Mouse (Mus musculus): ENCODE data around the gene Kcnh4.
A peak's percentile ranks its signal among the peaks of the same experiment; 100 is the strongest.

The Kcnh4 gene

GRCm38 (mm10) chr11:100710977-100711376 lies 48.8 kb downstream of the Kcnh4 start:
- no peak for DNase-seq (ENCODE audit: inconsistent ontology term)

- no peak for DNase-seq (ENCODE audit: inconsistent ontology term)
These were observed 49.2 kb downstream of the Kcnh4 start for GRCm38 (mm10) chr11:100710528-100710927.

- DNase-seq (ENCODE audit: inconsistent ontology term), result no peak
These were observed 50.4 kb downstream of the Kcnh4 start for GRCm38 (mm10) chr11:100709201-100709810.

- DNase-seq (ENCODE audit: inconsistent ontology term), result no peak
These were observed 54.5 kb downstream of the Kcnh4 start for GRCm38 (mm10) chr11:100705095-100705747.

GRCm38 (mm10) chr11:100703851-100704531 lies 55.8 kb downstream of the Kcnh4 start, which contains the start of gene Dhx58:
Gene Dhx58 (minus strand): TSS chr11:100704271.
- DNase-seq (ENCODE audit: inconsistent ontology term), result peak; percentile 47

GRCm38 (mm10) chr11:100703366-100703765 lies 56.4 kb downstream of the Kcnh4 start:
- DNase-seq (ENCODE audit: inconsistent ontology term), result no peak

- DNase-seq (ENCODE audit: inconsistent ontology term), result no peak
These were observed 56.8 kb downstream of the Kcnh4 start for GRCm38 (mm10) chr11:100702906-100703305.

- DNase-seq (ENCODE audit: inconsistent ontology term), result peak; percentile 90
These were observed 57.5 kb downstream of the Kcnh4 start for GRCm38 (mm10) chr11:100702081-100702851.

- peak; percentile 33 for DNase-seq (ENCODE audit: inconsistent ontology term)
These were observed 58.4 kb downstream of the Kcnh4 start for GRCm38 (mm10) chr11:100701301-100701700.

- no peak for DNase-seq (ENCODE audit: inconsistent ontology term)
These were observed 59.0 kb downstream of the Kcnh4 start for GRCm38 (mm10) chr11:100700710-100701109.

- no peak for DNase-seq (ENCODE audit: inconsistent ontology term)
These were observed 61.8 kb downstream of the Kcnh4 start for GRCm38 (mm10) chr11:100697921-100698320.

- DNase-seq (ENCODE audit: inconsistent ontology term), result peak; percentile 51
These were observed 64.8 kb downstream of the Kcnh4 start for GRCm38 (mm10) chr11:100694926-100695325.

- no peak for DNase-seq (ENCODE audit: inconsistent ontology term)
These were observed 66.6 kb downstream of the Kcnh4 start for GRCm38 (mm10) chr11:100693154-100693553.

GRCm38 (mm10) chr11:100692164-100692616 lies 67.6 kb downstream of the Kcnh4 start, which contains the start of gene Zfp385c:
Gene Zfp385c (minus strand): TSS chr11:100692455.
- no peak for DNase-seq (ENCODE audit: inconsistent ontology term)

GRCm38 (mm10) chr11:100690389-100690788 lies 69.4 kb downstream of the Kcnh4 start:
- DNase-seq (ENCODE audit: inconsistent ontology term), result no peak
